Mouse (Mus musculus): ENCODE results near the gene Hbs1l.

GRCm38 (mm10) chr10:21363297-21363696 lies 67.5 kb downstream of the Hbs1l start:
- TF ChIP-seq CTCF (IDR thresholded peaks at IDR 0.05; ENCODE audit: low read depth) (no peak), EP300 (optimal IDR thresholded peaks at IDR 0.05) (no peak)
